Mouse (Mus musculus) splenic B cell, adult 2 months (primary cell): ENCODE results near the gene Hist1h2ai.
"Not testable (repeated sequence)": the region's sequence is repeated elsewhere in the genome, so short reads cannot be mapped to it uniquely, and the experiment has no call there.

Experiments used
- DNase-seq: peaks from one replicate; pipeline ENCODE4 v3.0.0-alpha.2; 2011; ENCODE audit warnings: low read depth, low spot score
- H3K27me3 ChIP-seq: 2 replicates; pipeline ENCODE4 v1.6.1; 2012; ENCODE audit warnings: mild to moderate bottlenecking, low read length, moderate library complexity, mixed read lengths; ENCODE audit not compliant: control insufficient read depth, poor library complexity, insufficient read depth, severe bottlenecking
- H3K36me3 ChIP-seq: 2 replicates; pipeline ENCODE4 v1.6.1; 2012; ENCODE audit warnings: mild to moderate bottlenecking, low read length, moderate library complexity, mixed read lengths; ENCODE audit not compliant: control insufficient read depth, poor library complexity, insufficient read depth, severe bottlenecking

The Hist1h2ai gene

DNA sequence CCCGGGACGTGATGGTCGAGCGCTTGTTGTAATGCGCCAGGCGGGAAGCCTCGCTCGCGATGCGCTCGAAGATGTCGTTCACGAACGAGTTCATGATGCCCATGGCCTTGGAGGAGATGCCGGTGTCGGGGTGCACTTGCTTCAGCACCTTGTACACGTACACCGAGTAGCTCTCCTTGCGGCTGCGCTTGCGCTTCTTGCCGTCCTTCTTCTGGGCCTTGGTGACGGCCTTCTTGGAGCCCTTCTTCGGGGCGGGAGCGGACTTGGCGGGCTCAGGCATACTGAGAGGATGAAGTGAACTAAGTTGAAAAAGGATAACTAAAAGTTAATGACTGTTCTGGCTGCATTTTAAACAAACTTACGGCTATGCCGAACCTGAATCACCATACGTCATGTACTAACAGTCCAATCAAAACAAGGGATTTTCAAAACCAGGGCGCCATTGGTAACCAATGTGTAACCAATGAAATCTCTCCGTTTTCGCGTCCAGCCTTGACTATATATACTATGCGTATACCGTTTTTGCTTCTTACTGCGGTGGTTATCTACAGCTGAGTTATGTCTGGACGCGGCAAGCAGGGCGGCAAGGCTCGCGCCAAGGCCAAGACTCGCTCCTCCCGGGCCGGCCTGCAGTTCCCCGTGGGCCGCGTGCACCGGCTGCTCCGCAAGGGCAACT is at the start of gene Hist1h2ai, which contains the start of gene Hist1h2bl:
Hist1h2ai (plus strand) TSS at position 559 of the 676 bp plus-strand sequence.
Hist1h2bl (minus strand) TSS at position 280 of the 676 bp plus-strand sequence.
- peak; percentile 95 for DNase-seq
- H3K36me3 ChIP-seq, H3K27me3 ChIP-seq: not testable (repeated sequence)

GRCm38 (mm10) chr13:21677305-21677704 is 38.9 kb upstream of the Hist1h2ai start, which contains the start of gene Olfr1360:
Gene Olfr1360, minus strand, starts transcription at chr13:21677405.
- no peak for DNase-seq
- Histone ChIP-seq H3K36me3 (no peaks in the 10 kb centered on the region), H3K27me3 (no peaks in the 10 kb centered on the region)

DNA sequence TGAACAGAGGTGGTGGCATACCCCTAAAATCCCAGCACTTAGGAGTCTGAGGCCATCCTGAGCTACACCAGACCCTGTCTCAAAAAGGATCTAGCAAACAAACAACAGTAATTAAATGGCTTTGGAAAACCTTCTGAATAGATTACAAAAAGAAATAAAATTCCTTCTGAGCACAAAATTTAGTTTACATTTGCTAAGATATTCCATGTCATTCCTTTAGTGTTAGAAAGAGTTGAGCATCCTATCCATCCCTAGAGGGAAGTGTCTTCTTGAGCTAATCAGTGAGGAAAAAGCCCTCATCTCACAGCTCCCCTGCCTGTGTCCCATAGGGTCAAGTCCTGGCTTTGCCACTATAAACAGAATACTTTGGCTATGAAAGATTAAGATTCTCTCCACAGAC is 18.4 kb upstream of the Hist1h2ai start, which contains the start of gene Olfr1359:
Olfr1359 (plus strand) TSS at position 301 of the 400 bp plus-strand sequence.
- DNase-seq = no peak
- H3K27me3 ChIP-seq = no peaks in the 10 kb centered on the region
- H3K36me3 ChIP-seq = no peaks in the 10 kb centered on the region

GRCm38 (mm10) chr13:21706669-21707068 is 9.6 kb upstream of the Hist1h2ai start:
- DNase-seq = no peak
- no peaks in the 10 kb centered on the region for H3K36me3 ChIP-seq

DNA sequence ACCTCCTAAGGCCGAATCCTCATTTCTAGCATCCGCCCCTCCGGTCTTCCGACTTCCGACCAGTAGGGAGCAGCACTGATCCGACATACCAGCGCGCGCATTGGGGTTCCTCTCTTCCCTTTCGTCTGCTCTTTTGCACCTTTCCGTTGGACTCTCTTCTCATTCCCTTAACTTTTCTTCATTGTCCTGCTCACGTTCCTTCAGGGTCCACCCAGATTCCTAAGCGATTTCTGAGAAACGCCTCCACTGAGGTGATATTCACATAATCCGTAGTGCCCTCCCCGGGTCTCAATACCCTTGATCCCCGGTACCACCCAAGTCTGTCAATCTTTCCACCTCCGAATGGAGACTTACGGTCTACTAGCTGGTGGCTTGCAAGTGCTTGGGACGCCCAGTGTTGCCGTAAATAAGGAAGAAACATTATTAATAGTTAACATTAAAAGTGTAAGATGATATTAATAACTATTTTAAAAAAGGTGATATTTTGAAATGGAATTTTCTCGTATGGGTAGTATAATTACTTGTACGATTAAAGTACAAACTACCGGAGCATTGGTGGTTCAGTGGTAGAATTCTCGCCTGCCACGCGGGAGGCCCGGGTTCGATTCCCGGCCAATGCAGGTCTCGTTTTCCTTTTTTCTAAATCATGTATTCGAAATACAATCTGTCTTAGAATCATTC is 6.1 kb upstream of the Hist1h2ai start:
- H3K27me3 ChIP-seq = no peaks in the 10 kb centered on the region
- peak; percentile 91 for DNase-seq
- H3K36me3 ChIP-seq = no peaks in the 10 kb centered on the region

More at GRCm38 (mm10) chr13:21706669-21707068, 9.6 kb upstream of the Hist1h2ai start:
- no peaks in the 10 kb centered on the region for H3K27me3 ChIP-seq

DNA sequence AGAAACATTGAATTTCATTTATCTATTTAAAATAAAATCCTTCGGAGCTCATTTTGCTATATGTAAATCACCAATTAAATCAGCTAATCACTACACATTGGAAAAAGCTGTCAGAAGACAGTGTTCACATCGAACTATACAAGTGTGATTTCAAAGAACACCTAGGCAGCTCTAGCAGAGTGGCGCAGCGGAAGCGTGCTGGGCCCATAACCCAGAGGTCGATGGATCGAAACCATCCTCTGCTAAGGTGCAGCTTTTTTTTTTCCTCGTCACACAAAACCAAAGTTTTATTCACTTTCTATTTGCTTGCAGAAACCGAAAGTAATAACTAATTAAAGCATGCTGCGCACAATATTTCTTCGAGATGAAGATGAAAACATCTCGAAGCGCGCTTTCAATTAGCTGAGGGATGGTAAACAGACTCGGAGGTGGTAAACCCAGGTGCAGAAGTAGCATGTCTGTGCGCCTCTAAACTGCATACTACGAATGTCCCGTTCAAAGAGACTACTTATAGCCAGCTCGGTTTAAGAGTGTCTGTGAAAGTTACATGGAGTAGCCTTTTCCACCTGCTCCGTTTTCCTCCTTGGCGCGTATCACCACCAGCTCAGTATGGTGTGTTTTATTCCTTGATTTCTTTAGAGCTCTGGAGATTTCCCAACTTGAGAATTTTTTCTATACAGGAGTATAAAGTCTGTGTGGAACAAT is 5.2 kb upstream of the Hist1h2ai start:
- Histone ChIP-seq H3K36me3 (no peaks in the 10 kb centered on the region), H3K27me3 (no peaks in the 10 kb centered on the region)
- peak; percentile 93 for DNase-seq

- no peak for DNase-seq
- Histone ChIP-seq H3K27me3 (no peaks in the 10 kb centered on the region), H3K36me3 (no peaks in the 10 kb centered on the region)
These were observed 4.5 kb upstream of the Hist1h2ai start for GRCm38 (mm10) chr13:21711698-21712097.

GRCm38 (mm10) chr13:21714725-21715124 is 1.5 kb upstream of the Hist1h2ai start:
- no peaks in the 10 kb centered on the region for H3K27me3 ChIP-seq

DNA sequence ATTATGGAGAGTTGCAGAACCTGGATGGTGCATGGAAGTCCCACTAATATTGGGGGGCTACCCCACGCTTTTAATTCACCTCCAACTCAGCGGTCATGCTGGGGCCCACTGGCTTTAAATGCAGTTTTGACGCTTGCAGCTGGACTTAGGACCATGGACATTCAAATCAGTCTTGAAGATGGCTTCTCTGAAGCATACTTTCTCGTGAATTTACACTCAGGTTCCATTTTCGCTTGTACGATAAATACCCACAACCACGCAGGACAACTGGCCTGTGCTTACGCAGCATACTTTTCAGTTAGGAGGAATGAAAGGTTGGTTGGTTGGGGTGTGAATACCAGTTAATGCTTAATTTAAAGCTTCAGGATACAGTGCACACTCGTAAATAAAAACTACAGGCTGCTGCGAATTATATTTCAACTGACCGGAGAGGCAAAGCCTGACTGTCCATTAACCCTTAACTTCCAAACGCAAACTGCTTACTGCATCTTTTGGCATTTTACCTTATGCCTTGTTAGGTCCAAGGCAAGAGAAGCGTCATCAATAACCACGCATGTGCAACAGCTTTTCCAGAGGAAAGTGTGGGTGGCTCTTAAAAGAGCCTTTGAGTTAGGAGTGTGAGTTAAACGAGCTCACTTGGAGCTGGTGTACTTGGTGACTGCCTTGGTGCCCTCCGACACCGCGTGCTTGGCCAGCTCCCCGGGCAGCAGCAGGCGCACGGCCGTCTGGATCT is 925 bp upstream of the Hist1h2ai start:
- H3K36me3 ChIP-seq = no peaks in the 10 kb centered on the region
- peak; percentile 27 for DNase-seq
- H3K27me3 ChIP-seq = no peaks in the 10 kb centered on the region

More at GRCm38 (mm10) chr13:21714725-21715124, 1.5 kb upstream of the Hist1h2ai start:
- peak; percentile 89 for DNase-seq
- H3K36me3 ChIP-seq = no peaks in the 10 kb centered on the region

- H3K27me3 ChIP-seq, H3K36me3 ChIP-seq: not testable (repeated sequence)
- DNase-seq = peak; percentile 79
These were observed 544 bp downstream of the Hist1h2ai start for GRCm38 (mm10) chr13:21716540-21717391.

DNA sequence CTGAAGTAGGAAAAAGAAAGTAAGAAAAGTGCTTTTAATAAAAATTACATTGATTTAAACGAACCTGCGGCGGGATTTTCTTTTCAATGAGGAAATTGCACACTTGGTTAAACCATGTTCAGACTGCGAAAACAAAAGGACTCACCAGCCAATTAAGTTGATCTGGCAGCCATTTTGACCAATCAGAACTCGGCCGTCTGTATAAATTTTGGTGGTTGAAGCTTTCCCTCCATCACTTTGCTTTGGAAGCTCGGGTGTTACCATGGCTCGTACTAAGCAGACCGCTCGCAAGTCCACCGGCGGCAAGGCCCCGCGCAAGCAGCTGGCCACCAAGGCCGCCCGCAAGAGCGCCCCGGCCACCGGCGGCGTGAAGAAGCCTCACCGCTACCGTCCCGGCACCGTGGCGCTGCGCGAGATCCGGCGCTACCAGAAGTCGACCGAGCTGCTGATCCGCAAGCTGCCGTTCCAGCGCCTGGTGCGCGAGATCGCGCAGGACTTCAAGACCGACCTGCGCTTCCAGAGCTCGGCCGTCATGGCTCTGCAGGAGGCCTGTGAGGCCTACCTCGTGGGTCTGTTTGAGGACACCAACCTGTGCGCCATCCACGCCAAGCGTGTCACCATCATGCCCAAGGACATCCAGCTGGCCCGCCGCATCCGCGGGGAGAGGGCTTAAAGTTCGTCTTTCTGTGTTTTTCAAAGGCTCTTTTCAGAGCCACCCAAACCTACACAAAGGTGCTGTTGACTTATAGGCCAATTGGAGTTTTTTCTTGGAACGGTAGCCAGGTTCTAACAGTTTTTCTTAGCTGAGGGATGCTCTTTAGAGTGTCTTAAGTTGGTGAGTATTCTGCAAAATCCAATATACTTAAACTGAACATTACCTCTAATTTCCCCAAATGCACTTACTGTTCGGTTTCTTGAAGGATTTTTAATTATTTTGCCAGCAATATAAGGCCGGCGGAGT is 1.5 kb downstream of the Hist1h2ai start, which contains the start of gene Hist1h3h:
Hist1h3h (plus strand) TSS at position 263 of the 961 bp plus-strand sequence.
- not testable (repeated sequence) for H3K36me3 ChIP-seq, H3K27me3 ChIP-seq
- DNase-seq = peak; percentile 94

GRCm38 (mm10) chr13:21718381-21719080 is 2.3 kb downstream of the Hist1h2ai start:
- Histone ChIP-seq H3K36me3 (no peaks in the 10 kb centered on the region), H3K27me3 (no peaks in the 10 kb centered on the region)
- no peak for DNase-seq
